Mouse (Mus musculus) kidney, postnatal 0 days (tissue): ENCODE measurements around the gene Secisbp2. TPM values are rescaled to one million over a fixed set of nuclear protein-coding genes. Genes with fewer than 3 reads are reported as not detected.

Source experiments
- ATAC-seq: fragments of 200-750 bp; cut with Nextera tagmentation; replicated peaks from 2 replicates; pipeline ENCODE4 v1.8.0; 2017; ENCODE audit warnings: low read depth, moderate number of reproducible peaks, moderate TSS enrichment, moderate library complexity; ENCODE audit not compliant: low FRiP score
- DNase-seq: peaks from one replicate; pipeline ENCODE4 v3.0.0-alpha.2; 2016; ENCODE audit warnings: low spot score
- H3K27ac ChIP-seq: fragments of 300-500 bp; sonication (generic); 2 replicates; pipeline ENCODE4 v1.5.1; 2014; ENCODE audit warnings: mild to moderate bottlenecking
- H3K27me3 ChIP-seq: fragments of 300-500 bp; sonication (generic); 2 replicates; pipeline ENCODE4 v1.6.1; 2014; ENCODE audit warnings: low read length, mixed read lengths; ENCODE audit not compliant: insufficient read depth
- H3K36me3 ChIP-seq: fragments of 300-500 bp; sonication (generic); 2 replicates; pipeline ENCODE4 v1.6.1; 2014; ENCODE audit warnings: low read length, mixed read lengths; ENCODE audit not compliant: insufficient read depth
- H3K4me1 ChIP-seq: fragments of 300-500 bp; sonication (generic); replicated peaks from 2 replicates; pipeline ENCODE4 v1.6.1; 2014; ENCODE audit warnings: antibody characterized with exemption, low read length, mixed read lengths; ENCODE audit not compliant: insufficient read depth
- H3K4me2 ChIP-seq: fragments of 300-500 bp; sonication (generic); 2 replicates; pipeline ENCODE4 v1.6.1; 2014; ENCODE audit warnings: mild to moderate bottlenecking, low read length, moderate library complexity, mixed read lengths
- H3K4me3 ChIP-seq: fragments of 300-500 bp; sonication (generic); replicated peaks from 2 replicates; pipeline ENCODE4 v1.5.1; 2014; ENCODE audit warnings: low read depth, low read length
- H3K9ac ChIP-seq: fragments of 300-500 bp; sonication (generic); 2 replicates; pipeline ENCODE4 v1.6.1; 2014; ENCODE audit warnings: low read depth, low read length
- H3K9me3 ChIP-seq: fragments of 300-500 bp; sonication (generic); replicated peaks from 2 replicates; pipeline ENCODE4 v1.6.1; 2016; ENCODE audit warnings: low read length, inconsistent platforms, mixed read lengths
- CTCF ChIP-seq: IDR thresholded peaks from 2 replicates; pipeline ENCODE4 v1.5.1; 2016; ENCODE audit warnings: antibody characterized with exemption, low read depth, mild to moderate bottlenecking, moderate library complexity
- WGBS: fragments of 180-500 bp; shearing (Covaris S2); extraction: QIAGEN DNeasy Blood & Tissue Kit; methylation state at CpG from one replicate; pipeline ENCODE4 v1.1.7; 2014; 5-methylcytosine and 5-hydroxymethylcytosine counted together
- polyA plus RNA-seq: library from polyadenylated mRNA; unstranded; fragments of >200 nt; fragmentation: Nextera tagmentation; extraction: Ambion mirVana; gene quantifications from 2 replicates; pipeline ENCODE4 v1.2.1, GENCODE M21; 2015

Gene Secisbp2
- polyA plus RNA-seq, 1 experiment from 2014 or later, result 34.9 TPM

GRCm38 (mm10) chr13:51686966-51687365 is 35.5 kb downstream of the Secisbp2 start:
- H3K9ac ChIP-seq, result no peak overlapping the region
- no peaks in the 10 kb centered on the region for H3K9me3 ChIP-seq
- H3K27me3 ChIP-seq, result no peaks in the 10 kb centered on the region
- peaks cover 48% of the 10 kb centered on the region for H3K36me3 ChIP-seq
- no peak for ATAC-seq
- H3K27ac ChIP-seq, result no peak overlapping the region
- no peaks in the 10 kb centered on the region for H3K4me1 ChIP-seq
- no peak overlapping the region for H3K4me3 ChIP-seq
- 92% methylated on average over 5 of the region's 5 CpGs for WGBS
- no peak overlapping the region for H3K4me2 ChIP-seq
- TF ChIP-seq CTCF, result no peak
- DNase-seq, result no peak

GRCm38 (mm10) chr13:51688688-51689087 is 37.2 kb downstream of the Secisbp2 start:
- Histone ChIP-seq H3K4me1 (no peaks in the 10 kb centered on the region), H3K27me3 (no peaks in the 10 kb centered on the region), H3K36me3 (peaks cover 34% of the 10 kb centered on the region), H3K9ac (no peak overlapping the region), H3K9me3 (no peaks in the 10 kb centered on the region), H3K4me3 (no peak overlapping the region), H3K4me2 (no peak overlapping the region), H3K27ac (no peak overlapping the region)
- TF ChIP-seq CTCF, result no peak
- ATAC-seq (no peak), DNase-seq (no peak)
- 52% methylated on average over 3 of the region's 3 CpGs for WGBS

GRCm38 (mm10) chr13:51696481-51696880 is 45.0 kb downstream of the Secisbp2 start:
- no peak overlapping the region for H3K4me3 ChIP-seq
- no peak for TF ChIP-seq CTCF
- H3K4me1 ChIP-seq, result no peaks in the 10 kb centered on the region
- H3K27me3 ChIP-seq, result no peaks in the 10 kb centered on the region
- H3K4me2 ChIP-seq, result no peak overlapping the region
- ATAC-seq (no peak), DNase-seq (no peak)
- no peaks in the 10 kb centered on the region for H3K36me3 ChIP-seq
- no peak overlapping the region for H3K9ac ChIP-seq
- no peak overlapping the region for H3K27ac ChIP-seq
- H3K9me3 ChIP-seq, result no peaks in the 10 kb centered on the region

GRCm38 (mm10) chr13:51697455-51697854 is 46.0 kb downstream of the Secisbp2 start:
- H3K9ac ChIP-seq, result no peak overlapping the region
- TF ChIP-seq CTCF, result no peak
- ATAC-seq (no peak), DNase-seq (no peak)
- no peaks in the 10 kb centered on the region for H3K27me3 ChIP-seq
- H3K4me3 ChIP-seq, result no peak overlapping the region
- 80% methylated on average over 6 of the region's 6 CpGs for WGBS
- H3K36me3 ChIP-seq, result no peaks in the 10 kb centered on the region
- H3K27ac ChIP-seq, result no peak overlapping the region
- no peaks in the 10 kb centered on the region for H3K9me3 ChIP-seq
- H3K4me1 ChIP-seq, result no peaks in the 10 kb centered on the region
- no peak overlapping the region for H3K4me2 ChIP-seq

- no peak for TF ChIP-seq CTCF
- WGBS, result 58% methylated on average over 4 of the region's 4 CpGs
- H3K4me2 ChIP-seq, result no peak overlapping the region
Observed at GRCm38 (mm10) chr13:51697897-51698296, 46.4 kb downstream of the Secisbp2 start.

GRCm38 (mm10) chr13:51698318-51698717 is 46.8 kb downstream of the Secisbp2 start:
- H3K4me3 ChIP-seq, result no peak overlapping the region

More at GRCm38 (mm10) chr13:51697897-51698296, 46.4 kb downstream of the Secisbp2 start:
- DNase-seq, result no peak
- Histone ChIP-seq H3K36me3 (0 out of 2 replicates have a peak, but pooled peaks cover 3% of the 10 kb centered on the region), H3K27ac (no peak overlapping the region), H3K4me3 (no peak overlapping the region), H3K27me3 (no peaks in the 10 kb centered on the region), H3K9ac (no peak overlapping the region), H3K9me3 (no peaks in the 10 kb centered on the region), H3K4me1 (no peaks in the 10 kb centered on the region)
- no peak for ATAC-seq

GRCm38 (mm10) chr13:51703893-51704292 is 52.4 kb downstream of the Secisbp2 start:
- Histone ChIP-seq H3K27me3 (no peaks in the 10 kb centered on the region), H3K9ac (no peak overlapping the region), H3K4me3 (no peak overlapping the region), H3K27ac (no peak overlapping the region), H3K36me3 (0 out of 2 replicates have a peak, but pooled peaks cover 10% of the 10 kb centered on the region), H3K4me2 (no peak overlapping the region), H3K9me3 (no peaks in the 10 kb centered on the region), H3K4me1 (peaks cover 3% of the 10 kb centered on the region; the same call in 1 of the 2 replicates)
- WGBS, result 84% methylated on average over 5 of the region's 5 CpGs
- no peak for TF ChIP-seq CTCF
- DNase-seq, result no peak
- ATAC-seq, result no peak

More at GRCm38 (mm10) chr13:51698318-51698717, 46.8 kb downstream of the Secisbp2 start:
- WGBS, result 86% methylated on average over 3 of the region's 3 CpGs
- H3K9me3 ChIP-seq, result no peaks in the 10 kb centered on the region
- H3K4me2 ChIP-seq, result no peak overlapping the region
- no peaks in the 10 kb centered on the region for H3K27me3 ChIP-seq
- no peaks in the 10 kb centered on the region for H3K4me1 ChIP-seq
- no peak for TF ChIP-seq CTCF
- no peak overlapping the region for H3K27ac ChIP-seq
- ATAC-seq, result no peak
- 0 out of 2 replicates have a peak, but pooled peaks cover 7% of the 10 kb centered on the region for H3K36me3 ChIP-seq
- no peak overlapping the region for H3K9ac ChIP-seq
- no peak for DNase-seq
